Mouse (Mus musculus) erythroblast, embryonic 14.5 days (primary cell): Measurements from ENCODE around the gene Serpina6.

Experiments
- GATA1 ChIP-seq: IDR thresholded peaks from 2 replicates; pipeline ENCODE4 v1.6.1; 2012; ENCODE audit warnings: low read length, inconsistent platforms, mixed read lengths
- TAL1 ChIP-seq: IDR thresholded peaks from 3 replicates; pipeline ENCODE4 v1.6.1; 2012; ENCODE audit warnings: low read length, inconsistent platforms, mixed read lengths

GRCm38 (mm10) chr12:103673179-103673578, 16.2 kb upstream of the Serpina6 start:
- TF ChIP-seq TAL1 = no peak
- no peak for TF ChIP-seq GATA1
